Mouse (Mus musculus) testis, adult 2 months (tissue): ENCODE data around the gene Dync2h1. TPM values are rescaled to one million over a fixed set of nuclear protein-coding genes. Genes with fewer than 3 reads are reported as not detected.

Experiments used
- H3K27ac ChIP-seq: fragments of 200-500 bp; 2 replicates; pipeline ENCODE4 v1.5.1; 2012; ENCODE audit warnings: low read depth, low read length; ENCODE audit not compliant: control insufficient read depth, insufficient read depth
- H3K27me3 ChIP-seq: fragments of 200-500 bp; 2 replicates; pipeline ENCODE4 v1.6.1; 2012; ENCODE audit warnings: mild to moderate bottlenecking, low read length, moderate library complexity; ENCODE audit not compliant: control insufficient read depth, insufficient read depth
- H3K36me3 ChIP-seq: fragments of 200-500 bp; 2 replicates; pipeline ENCODE4 v1.6.1; 2012; ENCODE audit warnings: mild to moderate bottlenecking, low read length; ENCODE audit not compliant: control insufficient read depth, insufficient read depth
- H3K4me1 ChIP-seq: fragments of 200-500 bp; 2 replicates; pipeline ENCODE4 v1.6.1; 2012; ENCODE audit warnings: low read length; ENCODE audit not compliant: control insufficient read depth, insufficient read depth
- H3K4me3 ChIP-seq: fragments of 200-500 bp; 2 replicates; pipeline ENCODE4 v1.5.1; 2012; ENCODE audit warnings: low read depth, mild to moderate bottlenecking, low read length, moderate library complexity, mixed read lengths; ENCODE audit not compliant: control insufficient read depth
- CTCF ChIP-seq: fragments of 200-500 bp; IDR thresholded peaks from 2 replicates; pipeline ENCODE4 v1.5.1; 2012; ENCODE audit warnings: low read depth, mild to moderate bottlenecking, inconsistent platforms, low read length, moderate library complexity; ENCODE audit not compliant: control insufficient read depth, insufficient read depth, insufficient replicate concordance
- POLR2A ChIP-seq: fragments of 200-500 bp; IDR thresholded peaks from 2 replicates; pipeline ENCODE4 v1.6.1; 2012; ENCODE audit warnings: low read depth, mild to moderate bottlenecking, inconsistent platforms, low read length, moderate library complexity; ENCODE audit not compliant: control insufficient read depth
- polyA plus RNA-seq: library from polyadenylated mRNA; depleted of rRNA; stranded (reverse); fragments of >200 nt; gene quantifications from 2 replicates; pipeline ENCODE4 v1.2.3, GENCODE M21; 2012

Gene Dync2h1
- polyA plus RNA-seq, 1 experiment = 12.9 TPM

- Histone ChIP-seq H3K27ac (no peak overlapping the region), H3K4me1 (no peaks in the 10 kb centered on the region), H3K36me3 (peaks cover 1% of the 10 kb centered on the region), H3K27me3 (no peaks in the 10 kb centered on the region), H3K4me3 (no peak overlapping the region)
- TF ChIP-seq POLR2A = no peak
- TF ChIP-seq CTCF = no peak
These were observed 74.1 kb downstream of the Dync2h1 start for GRCm38 (mm10) chr9:7110166-7110565.

GRCm38 (mm10) chr9:7101361-7101760, 82.9 kb downstream of the Dync2h1 start:
- no peaks in the 10 kb centered on the region; the same call in 1 of the 2 replicates for H3K36me3 ChIP-seq
- no peaks in the 10 kb centered on the region for H3K27me3 ChIP-seq
- H3K27ac ChIP-seq = no peak overlapping the region
- H3K4me1 ChIP-seq = no peaks in the 10 kb centered on the region
- TF ChIP-seq POLR2A (no peak), CTCF (no peak)
- no peak overlapping the region for H3K4me3 ChIP-seq

- no peaks in the 10 kb centered on the region for H3K4me1 ChIP-seq
- TF ChIP-seq CTCF (no peak), POLR2A (no peak)
- H3K36me3 ChIP-seq = no peaks in the 10 kb centered on the region
- no peak overlapping the region for H3K4me3 ChIP-seq
- no peaks in the 10 kb centered on the region for H3K27me3 ChIP-seq
- H3K27ac ChIP-seq = no peak overlapping the region
These were observed 109.6 kb downstream of the Dync2h1 start for GRCm38 (mm10) chr9:7074625-7075024.

GRCm38 (mm10) chr9:7070846-7071245, 113.4 kb downstream of the Dync2h1 start:
- Histone ChIP-seq H3K4me3 (no peak overlapping the region), H3K36me3 (no peaks in the 10 kb centered on the region), H3K27ac (no peak overlapping the region), H3K4me1 (no peaks in the 10 kb centered on the region), H3K27me3 (no peaks in the 10 kb centered on the region)
- TF ChIP-seq POLR2A = no peak
- TF ChIP-seq CTCF = no peak

- Histone ChIP-seq H3K4me3 (no peak overlapping the region), H3K4me1 (no peaks in the 10 kb centered on the region), H3K27ac (no peak overlapping the region), H3K27me3 (no peaks in the 10 kb centered on the region), H3K36me3 (no peaks in the 10 kb centered on the region)
- TF ChIP-seq CTCF (no peak), POLR2A (no peak)
These were observed 133.7 kb downstream of the Dync2h1 start for GRCm38 (mm10) chr9:7050588-7050987.

- no peaks in the 10 kb centered on the region for H3K36me3 ChIP-seq
- TF ChIP-seq POLR2A = no peak
- no peak for TF ChIP-seq CTCF
- H3K27ac ChIP-seq = no peak overlapping the region
- H3K4me3 ChIP-seq = no peak overlapping the region
- H3K4me1 ChIP-seq = no peaks in the 10 kb centered on the region
- no peaks in the 10 kb centered on the region for H3K27me3 ChIP-seq
These were observed 141.5 kb downstream of the Dync2h1 start for GRCm38 (mm10) chr9:7042635-7043273.

GRCm38 (mm10) chr9:7041231-7041630, 143.0 kb downstream of the Dync2h1 start:
- H3K4me3 ChIP-seq = no peak overlapping the region
- TF ChIP-seq CTCF (no peak), POLR2A (no peak)
- H3K27me3 ChIP-seq = no peaks in the 10 kb centered on the region
- peaks cover 1% of the 10 kb centered on the region; the same call in 1 of the 2 replicates for H3K36me3 ChIP-seq
- no peak overlapping the region for H3K27ac ChIP-seq
- H3K4me1 ChIP-seq = no peaks in the 10 kb centered on the region
